Mouse (Mus musculus): ENCODE data around the gene Cebpa.

DNA sequence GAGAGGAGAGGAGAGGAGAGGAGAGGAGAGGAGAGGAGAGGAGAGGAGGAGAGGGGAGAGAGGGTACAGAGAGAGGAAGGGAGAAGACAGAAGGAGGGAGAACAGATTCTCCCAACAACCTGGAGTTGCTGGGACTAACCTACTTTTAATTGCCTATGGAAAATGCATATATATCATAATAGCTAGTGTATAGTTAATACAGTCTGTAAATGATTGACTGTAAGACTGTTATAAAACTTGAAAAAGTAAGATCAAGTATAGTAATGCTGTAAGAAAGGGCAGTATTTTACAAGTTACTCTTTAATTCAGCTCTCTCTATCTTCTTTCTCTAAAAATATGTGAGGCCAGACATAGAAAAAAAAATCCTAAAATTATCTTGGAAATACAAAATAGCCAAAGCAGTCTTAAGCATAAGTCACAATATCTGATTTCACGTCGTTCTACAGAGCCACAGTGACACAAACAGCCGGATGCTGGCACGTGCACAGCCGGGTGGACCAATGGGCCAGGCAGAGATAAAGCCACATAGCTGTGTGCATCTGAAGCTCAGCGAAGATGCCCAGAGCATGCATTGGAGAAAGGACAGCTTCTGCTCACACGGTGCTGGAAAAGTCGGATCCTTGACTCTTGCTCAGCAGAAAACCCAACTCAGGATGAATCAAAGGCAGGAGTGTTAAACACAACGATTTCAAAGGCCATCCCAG lies 24.0 kb upstream of the Cebpa start:
- no peak for TF ChIP-seq POU5F1 (IDR thresholded peaks at IDR 0.05; ENCODE audit: borderline replicate concordance, low read length)
- no peak for TF ChIP-seq CTCF (conservative IDR thresholded peaks at IDR 0.05; ENCODE audit: low read length)
- TF ChIP-seq NANOG (IDR thresholded peaks at IDR 0.05; ENCODE audit: borderline replicate concordance, low read length) = no peak

Data from E14TG2a.4 (cell line).